Mouse (Mus musculus) E14TG2a.4 (cell line): ENCODE measurements at regions not wholly inside any gene's neighbourhood (a gene's known extent, or its start where the extent isn't known, plus 50 kb on each side); places are given as distances from the start of the nearest gene placed in this dataset.

ENCODE experiments used
- CTCF ChIP-seq: conservative IDR thresholded peaks from 2 replicates; pipeline ENCODE4 v1.5.1; 2014; ENCODE audit warnings: low read length
- POU5F1 ChIP-seq: IDR thresholded peaks from 2 replicates; pipeline ENCODE4 v1.6.1; 2014; ENCODE audit warnings: low read length, borderline replicate concordance

GRCm38 (mm10) chr4:99565401-99565800, 90.7 kb upstream of the Foxd3 start:
- TF ChIP-seq CTCF (no peak), POU5F1 (no peak)
